Mouse (Mus musculus) cerebellum, postnatal 10 days (tissue): ENCODE measurements around the gene Pcdh9.

Experiments
- DNase-seq, 2 experiments: peaks; one replicate each; pipeline ENCODE4 v3.0.0; 2021; ENCODE audit warnings: mixed read lengths in 2 of 2

Gene Pcdh9

DNA sequence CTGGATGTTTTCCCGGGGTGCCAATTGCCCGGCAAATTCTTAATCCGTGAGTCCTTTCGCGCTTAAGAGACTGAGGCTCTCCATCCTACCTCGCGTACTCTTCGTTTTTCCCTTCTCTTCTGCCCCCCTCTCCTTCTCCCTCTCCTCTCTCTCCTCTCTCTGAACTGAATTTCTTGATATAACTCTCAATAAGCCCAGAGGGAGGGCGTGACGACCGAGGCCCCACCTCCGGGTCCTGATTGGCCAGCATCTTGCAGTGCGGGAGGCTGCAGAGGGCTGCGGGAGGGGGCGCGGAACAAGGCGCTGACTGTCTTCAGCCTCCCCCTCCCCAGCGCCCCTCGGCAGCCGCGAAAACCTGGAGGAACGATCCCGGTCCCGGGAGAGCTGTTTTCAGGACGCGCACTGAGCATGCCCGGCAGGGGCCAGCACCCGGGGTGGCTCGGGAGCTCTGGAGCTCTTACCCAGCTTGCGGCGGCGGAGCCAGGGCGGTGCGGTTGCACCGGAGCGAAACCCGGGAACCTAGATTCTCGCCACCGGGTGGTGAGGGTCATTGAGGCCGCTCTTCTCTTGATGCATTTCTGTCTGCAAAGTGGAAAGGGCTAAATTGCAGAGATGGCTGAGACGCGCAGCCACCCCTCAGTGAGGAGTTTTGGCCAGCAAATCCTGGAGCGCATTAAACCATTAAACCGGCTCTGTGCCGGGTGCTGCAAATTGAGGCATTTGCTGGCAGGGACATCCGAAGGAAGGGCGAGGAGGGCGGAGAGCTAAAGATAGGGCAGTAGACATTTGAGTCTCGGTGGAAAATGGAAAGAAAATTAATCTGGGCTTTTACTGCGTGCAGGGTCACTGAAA is at the start of gene Pcdh9:
TSS of gene Pcdh9 (minus strand) at position 161 of the 852 bp plus-strand sequence.
- DNase-seq = peak; percentile 96 to 98

DNA sequence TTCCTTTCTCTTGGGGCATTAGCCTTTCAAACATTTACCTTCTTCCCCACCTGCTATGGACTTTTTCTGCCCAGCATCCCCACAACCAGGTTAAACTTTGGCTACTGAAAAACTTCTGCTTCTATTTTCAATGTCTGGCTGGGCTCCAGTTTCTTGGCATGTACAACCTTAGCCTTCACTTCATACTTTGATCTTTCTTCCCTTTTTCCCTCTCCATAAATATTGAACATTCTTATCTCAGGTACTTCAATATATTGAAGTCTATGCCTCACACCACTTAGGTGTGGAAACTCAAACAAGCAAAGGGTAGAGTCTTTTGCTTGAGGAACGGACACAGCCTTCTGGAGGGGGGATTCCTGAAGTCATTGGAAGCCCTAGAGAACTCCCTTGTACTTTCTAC is 16.4 kb upstream of the Pcdh9 start:
- no peak for DNase-seq

DNA sequence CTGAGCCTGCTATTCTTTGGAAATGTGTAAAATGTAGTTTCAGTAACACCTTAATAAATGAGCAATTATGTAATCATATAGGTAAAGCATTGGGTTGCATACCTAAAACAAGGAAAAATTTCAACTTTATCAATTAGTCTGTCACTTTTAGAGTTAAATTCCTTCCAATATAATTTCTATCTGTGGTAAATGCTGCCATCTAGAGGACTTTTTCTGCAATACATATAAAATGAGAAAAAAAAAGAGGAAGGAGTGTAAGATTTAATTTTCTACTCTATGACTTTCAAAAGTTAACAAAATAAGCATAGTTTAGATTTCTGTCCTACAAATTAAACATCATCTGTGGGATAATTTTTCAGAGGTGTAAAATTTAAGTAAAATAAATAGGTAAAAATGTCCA is 8.1 kb upstream of the Pcdh9 start:
- peak in 1 of 2 experiments; percentile 62 for DNase-seq

DNA sequence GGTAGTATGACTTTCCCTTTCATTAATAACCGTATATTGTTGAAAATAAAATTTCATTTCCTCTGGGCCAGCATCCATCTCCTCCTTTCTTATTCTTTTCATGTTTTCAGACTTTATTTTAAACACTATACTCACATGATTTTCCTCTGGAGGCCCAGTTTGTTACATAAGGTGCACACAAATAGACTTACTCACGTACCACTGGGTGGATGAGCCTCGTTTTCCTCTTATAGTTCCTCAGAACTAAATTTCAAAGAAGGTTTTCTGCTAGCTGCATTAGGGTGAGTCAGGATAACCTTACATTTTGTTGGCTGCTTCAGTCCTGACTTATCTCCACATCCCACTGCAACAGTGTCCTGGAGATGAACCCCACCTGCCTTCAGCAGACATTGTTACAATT is 4.7 kb upstream of the Pcdh9 start:
- no peak for DNase-seq

DNA sequence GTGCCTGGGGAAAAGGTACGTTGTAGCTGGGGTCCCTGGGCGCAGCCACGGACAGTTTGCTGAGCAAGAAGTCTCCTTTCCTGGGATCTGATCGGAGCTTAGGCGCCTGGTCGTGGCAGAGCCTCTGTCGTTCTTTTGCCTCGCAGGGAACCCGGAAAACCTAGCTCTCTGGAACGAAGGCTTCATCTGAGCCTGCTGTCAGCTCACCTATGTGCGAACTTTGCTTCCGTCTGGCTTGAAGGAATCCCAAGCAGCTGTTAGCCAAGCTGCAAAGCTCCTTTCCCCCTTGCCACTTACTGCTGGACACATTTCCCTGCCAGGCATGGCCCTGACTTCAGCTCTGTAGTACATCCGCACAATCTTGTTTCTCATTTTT is 880 bp upstream of the Pcdh9 start:
- DNase-seq = peak; percentile 62 to 70

DNA sequence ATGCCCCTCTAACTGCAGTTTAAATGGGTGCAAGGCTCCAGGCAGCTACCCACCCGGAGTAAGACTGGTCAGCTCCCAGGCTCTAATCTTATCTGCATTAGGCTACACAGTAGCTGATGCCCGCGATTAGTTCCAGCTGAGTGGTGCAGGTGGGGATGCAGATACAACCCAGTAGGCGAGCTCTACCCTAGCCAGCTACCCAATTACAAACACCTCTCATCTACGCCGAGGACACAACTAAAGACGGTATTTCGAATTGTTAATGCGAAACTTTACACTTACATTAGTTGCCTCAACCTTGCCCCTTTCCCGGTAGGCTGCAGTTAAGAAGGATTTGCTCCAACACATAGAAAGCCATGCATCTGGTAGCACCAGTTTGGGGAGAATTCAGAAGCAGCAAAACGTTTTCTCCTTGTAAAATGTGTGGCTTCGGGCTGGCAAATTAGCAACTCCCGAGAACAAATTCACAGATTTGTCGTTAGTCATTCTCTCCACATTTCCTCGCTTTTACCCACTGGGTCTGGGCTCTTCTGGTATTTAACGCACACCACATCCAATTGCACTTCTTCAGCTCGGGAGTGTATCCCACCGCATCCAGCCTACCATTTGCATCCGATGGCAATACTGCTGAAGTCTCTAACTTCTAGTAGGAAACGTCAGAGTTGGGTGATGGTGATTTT is 500 bp downstream of the Pcdh9 start:
- peak; percentile 78 to 88 for DNase-seq

DNA sequence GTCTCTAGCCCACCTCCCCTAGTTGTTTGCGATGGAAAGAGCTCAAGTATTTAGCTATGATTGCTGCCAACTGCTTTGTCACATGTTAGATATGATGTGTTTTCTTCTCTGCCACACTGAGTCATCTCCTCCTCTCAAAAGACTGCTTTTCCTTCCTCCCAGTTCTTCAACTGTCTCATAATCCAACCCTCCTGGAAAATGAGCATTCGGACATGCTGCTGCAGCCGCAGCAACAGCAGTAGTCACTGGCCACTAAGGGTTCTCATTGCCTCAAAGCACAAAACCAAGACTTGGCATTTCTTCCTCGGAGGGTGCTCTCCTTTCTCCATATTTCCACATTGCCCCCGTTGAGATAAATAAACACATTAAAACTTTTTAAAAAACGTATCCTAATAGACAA is 1.2 kb downstream of the Pcdh9 start:
- peak; percentile 30 to 51 for DNase-seq

DNA sequence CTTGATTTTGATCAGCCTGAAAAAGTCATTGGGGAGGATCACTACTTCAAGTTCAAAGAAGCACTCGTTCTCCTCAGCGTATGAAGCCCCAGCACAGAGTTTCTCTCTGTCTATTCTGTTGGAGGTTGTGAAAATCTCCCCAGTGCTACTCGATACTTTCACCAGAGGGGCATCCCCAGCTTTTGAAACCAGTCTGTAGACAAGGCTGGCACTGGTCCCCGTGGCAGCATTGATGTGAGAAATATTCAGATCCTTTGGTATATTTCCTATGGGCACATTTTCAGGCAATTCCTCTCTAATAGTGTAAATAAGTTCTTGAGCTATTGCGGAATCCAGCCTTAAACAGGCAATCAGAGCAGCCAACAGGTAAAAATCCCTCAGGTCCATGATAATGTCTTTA is 2.1 kb downstream of the Pcdh9 start:
- DNase-seq = peak; percentile 54 to 63

DNA sequence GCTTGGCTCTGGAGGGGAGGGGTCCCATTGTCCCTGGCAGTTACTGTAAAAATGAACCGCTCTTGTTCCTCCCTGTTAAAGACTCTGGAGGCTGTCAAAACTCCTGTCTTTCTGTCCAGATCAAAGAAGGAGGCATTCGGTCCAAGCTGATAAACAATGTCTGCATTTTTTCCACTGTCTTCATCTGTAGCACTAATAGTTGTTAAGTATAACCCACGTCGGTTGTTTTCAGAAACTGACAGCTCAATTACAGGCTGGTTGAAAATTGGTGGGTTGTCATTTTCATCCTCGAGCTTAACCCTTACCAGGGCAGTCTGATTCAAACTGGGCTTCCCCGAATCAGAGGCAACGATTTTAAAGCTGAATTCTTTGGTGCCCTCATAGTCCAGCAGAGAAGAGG is 3.4 kb downstream of the Pcdh9 start:
- peak in 1 of 2 experiments; percentile 27 for DNase-seq

DNA sequence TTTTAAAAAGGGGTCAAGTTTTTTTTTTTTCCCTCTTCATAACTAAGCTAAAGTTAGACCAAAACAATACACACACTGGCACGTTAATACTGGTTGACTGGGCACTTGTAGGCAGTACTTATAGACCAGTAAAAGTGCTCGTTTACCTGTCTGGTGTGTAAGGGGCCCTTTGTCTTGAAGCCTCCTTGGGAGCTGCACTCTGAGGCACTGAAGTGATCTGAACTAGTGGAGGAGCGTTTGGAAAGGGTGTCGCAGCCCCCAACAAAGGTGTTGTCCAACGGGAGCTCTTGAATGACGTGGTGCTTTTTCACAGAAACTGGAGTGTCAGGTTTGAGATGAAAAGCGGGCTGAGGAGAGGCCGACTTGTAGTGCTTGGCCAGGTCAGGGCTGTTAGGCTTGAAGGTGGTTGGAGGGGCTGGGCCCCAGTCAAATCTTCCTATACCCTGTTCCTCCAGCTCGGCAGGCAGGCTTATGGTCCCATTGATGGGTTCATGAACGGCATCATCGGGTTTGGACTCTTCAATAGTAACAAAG is 4.9 kb downstream of the Pcdh9 start:
- DNase-seq = peak; percentile 12 to 16

DNA sequence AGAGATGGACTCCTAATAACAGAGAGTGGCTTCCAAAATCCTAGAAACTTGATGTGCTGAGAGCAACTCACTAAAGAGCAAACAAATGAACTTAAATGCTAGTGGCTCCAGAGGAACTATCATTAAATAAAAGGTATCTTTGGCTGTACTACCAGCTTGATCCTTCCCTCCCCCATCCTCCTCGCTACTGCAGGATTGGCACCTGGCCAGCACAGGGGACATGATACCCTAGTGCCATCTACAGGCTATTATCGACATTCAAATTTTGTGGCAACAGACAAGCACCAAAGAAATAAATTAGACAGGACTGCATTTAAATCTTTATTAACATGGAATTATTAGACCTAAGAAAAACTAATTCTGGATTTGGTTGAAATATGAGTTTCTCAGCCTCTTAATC is 6.0 kb downstream of the Pcdh9 start:
- DNase-seq = peak; percentile 93 to 96

DNA sequence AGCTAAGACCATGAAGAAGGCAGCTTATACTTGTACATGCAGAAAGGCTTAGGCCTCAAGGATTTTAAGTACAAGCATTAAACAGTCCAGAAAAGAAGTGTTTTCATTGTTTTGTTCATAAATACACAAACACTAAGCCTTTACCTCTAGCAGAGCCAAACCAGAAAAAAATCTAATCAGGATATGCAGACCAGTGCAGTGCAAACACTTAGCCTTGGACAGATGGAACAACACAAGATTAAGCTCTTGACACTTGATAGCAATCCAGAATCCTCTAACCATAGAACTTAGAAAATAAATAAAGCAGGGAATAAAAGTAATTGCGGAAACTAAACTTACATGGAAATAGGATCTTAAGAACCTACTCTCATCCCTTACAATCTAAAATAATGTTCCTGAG is 10.4 kb downstream of the Pcdh9 start:
- peak in 1 of 2 experiments; percentile 24 for DNase-seq

DNA sequence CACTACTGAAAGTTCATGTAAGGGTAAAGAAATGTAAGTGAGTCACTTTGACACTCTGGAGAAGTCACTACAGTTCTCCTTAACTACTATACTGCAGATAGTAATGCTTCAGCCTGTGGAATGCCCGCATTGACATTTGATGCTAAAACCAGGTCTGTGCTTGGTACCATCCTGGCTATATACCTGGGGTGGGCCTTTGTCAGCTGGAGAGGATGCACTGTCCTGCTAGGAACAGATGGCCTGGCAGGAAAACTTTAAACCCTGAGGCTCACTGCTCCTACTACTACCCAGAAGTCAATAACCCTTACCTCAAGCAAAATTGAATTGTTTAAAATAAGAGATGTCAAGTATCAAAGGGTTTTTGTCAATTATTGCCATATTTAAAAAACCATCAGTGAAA is 14.5 kb downstream of the Pcdh9 start:
- DNase-seq = peak; percentile 45 to 66

DNA sequence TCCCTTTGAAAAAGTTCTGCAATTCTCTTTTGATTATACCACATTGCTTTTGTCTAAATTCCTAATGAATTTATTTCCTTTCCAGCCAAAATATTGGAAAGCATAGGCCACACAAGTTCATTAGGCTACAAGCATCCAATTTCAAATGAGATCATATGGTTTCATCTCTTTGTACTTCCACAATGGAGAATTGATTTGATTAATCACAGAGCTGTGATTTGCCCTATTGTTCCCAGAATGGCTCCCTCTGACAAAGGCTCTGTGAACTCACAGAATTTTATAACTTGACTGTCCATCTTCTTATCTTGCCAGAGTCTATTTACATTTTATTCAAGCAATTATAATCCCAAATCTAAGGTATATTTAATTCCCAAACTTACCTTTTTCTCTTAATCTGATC is 22.3 kb downstream of the Pcdh9 start:
- DNase-seq = no peak

DNA sequence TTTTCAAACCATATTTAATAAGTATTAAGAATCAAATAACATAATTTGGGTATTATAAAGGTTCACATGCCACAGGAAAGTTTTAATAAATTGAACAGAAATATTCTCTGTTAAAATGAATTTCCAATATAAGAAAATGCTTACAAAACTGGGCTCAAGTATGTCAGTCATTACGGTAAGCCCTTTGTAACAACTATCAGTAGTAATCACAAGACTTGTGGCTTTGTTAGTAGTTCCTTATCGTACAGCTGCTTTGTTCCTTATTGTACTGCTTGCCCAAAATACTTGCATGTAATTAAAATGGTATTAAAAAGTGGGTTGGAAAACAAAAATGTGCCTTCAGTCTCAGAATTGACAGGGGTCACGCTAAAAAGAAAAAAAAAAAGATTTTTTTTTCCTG is 32.4 kb downstream of the Pcdh9 start:
- DNase-seq = no peak

DNA sequence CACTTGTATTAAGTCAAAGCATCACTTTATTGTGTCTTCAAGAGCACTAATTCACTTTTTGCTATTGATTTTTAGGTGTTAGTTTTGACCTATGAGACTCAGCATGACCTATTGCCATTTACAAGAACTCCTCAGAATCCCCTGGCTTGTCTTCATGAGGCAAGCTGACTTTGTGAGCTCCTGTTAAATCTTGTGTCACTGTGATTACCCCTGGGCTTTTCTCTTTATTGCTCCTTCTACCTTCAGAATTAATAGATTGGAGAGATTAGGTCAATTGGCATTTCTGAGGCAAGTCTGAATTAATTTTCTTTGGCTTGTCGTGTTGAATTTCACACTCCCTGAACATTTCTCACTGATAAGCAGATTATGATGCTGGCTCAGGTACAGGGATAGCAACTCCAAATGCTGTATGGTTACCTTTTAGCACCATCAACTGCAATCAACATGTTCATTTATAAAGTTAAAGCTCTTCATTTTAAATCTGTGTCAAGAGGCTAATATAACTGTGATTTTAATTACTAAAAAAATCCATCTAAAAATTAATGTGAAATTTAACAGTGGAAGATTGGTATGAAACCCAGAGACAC is 44.3 kb downstream of the Pcdh9 start:
- peak; percentile 33 to 47 for DNase-seq

DNA sequence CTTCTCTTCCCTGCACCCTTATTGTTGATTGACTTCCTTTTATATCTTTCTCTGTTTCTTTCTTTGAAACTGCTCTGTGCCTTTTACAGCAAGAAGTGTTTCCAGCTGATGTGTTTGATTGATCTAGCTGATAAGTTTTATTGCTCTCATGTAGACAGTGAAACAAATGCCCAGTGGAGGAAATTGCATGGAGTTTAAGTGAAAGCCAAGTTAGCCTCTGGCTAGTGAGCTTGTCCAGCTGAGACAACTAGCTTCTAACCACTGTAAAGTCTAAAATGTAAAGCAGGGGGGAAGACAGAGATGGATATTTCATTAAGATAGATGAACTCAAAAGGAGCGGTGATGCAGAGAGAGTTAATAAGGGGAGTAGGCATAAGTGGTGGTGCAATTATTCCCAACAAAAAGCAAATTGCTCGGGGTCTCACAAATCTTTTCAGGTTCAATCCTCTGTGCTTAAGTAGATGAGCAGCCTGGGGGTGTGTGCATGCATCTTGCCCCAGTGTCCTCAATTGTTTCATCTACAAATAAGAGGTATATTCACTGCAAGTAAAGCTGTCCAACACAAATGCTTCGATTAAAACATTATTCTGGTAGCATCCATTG is 47.7 kb downstream of the Pcdh9 start:
- DNase-seq = no peak

DNA sequence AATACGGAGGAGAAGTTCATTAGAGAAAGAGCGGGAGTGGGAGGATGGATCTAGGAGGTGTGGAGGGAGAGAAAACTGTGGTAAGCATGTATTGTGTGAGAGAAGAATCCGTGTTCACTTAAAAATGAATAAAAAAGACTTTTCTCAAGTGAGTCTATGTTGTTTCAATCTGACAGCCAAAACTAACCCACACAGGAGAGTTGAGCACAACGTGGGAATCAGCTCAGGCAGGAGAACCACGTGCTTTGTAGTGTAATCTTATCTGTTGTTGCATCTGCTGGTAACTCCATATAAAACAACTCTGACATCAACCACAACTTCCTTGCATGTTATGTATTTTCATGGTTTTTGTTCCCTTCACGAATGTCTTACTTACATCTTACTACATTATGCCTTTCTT is 58.0 kb downstream of the Pcdh9 start:
- DNase-seq = no peak

DNA sequence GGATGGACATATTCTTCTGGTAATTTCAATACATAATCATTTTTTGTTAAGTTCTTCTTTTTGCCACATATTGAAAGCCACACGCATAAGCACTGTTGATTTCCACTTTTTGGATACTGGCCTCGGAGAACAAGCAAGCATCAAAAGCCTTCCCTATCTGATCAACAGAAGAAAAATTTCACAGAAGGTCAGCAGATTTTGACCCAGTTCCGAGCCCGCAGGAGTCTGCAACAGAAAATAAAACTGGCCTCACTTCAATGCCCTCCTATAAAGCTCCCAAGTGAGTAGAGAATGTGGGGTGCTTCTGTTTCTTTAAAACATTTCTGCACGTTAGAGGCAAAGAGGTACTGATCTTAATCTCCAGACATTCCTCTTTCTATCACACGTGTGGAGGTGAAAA is 63.3 kb downstream of the Pcdh9 start:
- DNase-seq = peak; percentile 36 to 52

DNA sequence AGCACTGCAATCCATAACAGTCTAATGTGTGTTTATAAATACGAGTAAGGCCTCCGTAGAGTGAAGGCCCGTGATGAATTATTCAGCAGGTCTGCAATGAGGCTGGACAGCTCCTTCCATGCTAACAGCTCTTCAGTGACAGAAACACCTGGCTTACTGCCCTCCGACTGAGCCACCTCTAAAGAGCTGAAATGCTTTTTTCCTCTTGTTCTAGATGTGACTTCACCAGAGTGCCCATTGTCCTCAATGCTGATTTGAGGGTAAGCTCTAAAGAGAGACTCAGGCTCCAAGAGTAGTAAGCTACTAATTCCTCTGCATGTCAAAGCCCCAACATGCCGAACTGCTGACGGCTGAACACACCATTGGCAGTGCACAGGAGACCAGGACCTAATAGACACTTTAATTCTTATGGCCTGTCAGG is 64.4 kb downstream of the Pcdh9 start:
- peak; percentile 36 to 45 for DNase-seq

DNA sequence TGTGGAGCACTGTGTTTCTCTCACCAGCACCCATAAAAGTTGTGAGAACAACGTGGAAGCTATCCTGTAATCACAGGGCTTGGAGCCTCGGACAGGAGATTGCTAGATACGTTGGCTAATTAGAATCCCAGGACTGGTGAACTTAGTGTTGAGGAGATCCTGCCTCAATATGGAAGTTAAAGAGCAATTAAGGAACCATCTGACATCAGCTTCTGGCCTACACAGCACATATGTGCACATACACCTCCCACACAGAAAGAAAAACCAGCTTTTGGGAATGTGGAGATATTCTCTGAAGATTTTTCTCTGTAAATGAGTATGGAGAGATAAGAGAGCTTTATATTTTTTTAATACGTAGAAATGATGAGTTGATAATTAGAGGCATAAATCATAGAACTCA is 71.6 kb downstream of the Pcdh9 start:
- DNase-seq = no peak

DNA sequence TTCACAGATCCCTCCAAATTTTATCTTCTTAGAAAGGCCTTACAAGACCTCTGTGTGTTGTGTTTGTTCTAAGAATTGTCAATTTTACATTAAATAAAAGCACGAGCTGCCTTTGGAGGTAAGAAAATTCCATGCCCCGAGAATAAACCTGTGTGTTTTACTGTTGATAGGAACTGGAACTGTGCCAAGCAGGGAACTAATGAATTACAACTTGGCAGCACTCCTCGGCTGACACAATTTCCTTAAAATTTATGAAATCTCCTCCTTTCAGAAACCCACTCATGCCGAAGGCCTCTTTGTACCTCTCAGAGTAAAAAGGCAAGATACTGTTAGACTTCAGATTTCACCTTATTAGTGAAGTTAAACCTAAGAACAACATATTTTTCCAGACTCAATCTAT is 72.9 kb downstream of the Pcdh9 start:
- peak; percentile 47 to 67 for DNase-seq

DNA sequence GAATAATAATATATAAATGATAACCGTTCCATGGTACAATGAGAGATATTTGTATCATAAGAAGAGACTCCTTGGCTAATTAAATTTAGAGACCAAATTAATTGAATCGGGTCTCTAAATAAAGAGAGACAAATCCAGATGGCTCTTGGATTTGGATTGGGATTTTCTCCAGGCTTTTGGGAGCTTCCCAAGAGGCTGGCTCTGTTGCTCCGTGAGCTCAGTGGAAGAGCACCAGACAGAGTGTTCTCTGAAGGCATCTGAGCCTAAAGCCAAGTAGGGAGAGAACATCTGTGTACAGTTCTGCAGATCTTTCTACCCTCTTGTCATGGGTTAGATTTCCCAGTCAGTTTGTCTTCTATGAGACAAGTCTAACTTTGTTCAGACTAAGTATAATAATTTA is 95.9 kb downstream of the Pcdh9 start:
- peak; percentile 62 to 63 for DNase-seq
